Mouse (Mus musculus) E14TG2a.4 (cell line): ENCODE measurements around the gene Dusp9.
A peak's percentile ranks its signal among the peaks of the same experiment; 100 is the strongest.

Experiments used
- H3K27me3 ChIP-seq: 2 replicates; pipeline ENCODE4 v1.6.1; 2014; ENCODE audit warnings: low read length, control low read depth; ENCODE audit not compliant: insufficient read depth
- H3K36me3 ChIP-seq: 2 replicates; pipeline ENCODE4 v1.6.1; 2014; ENCODE audit warnings: low read length, control low read depth; ENCODE audit not compliant: insufficient read depth
- H3K4me1 ChIP-seq: replicated peaks from 2 replicates; pipeline ENCODE4 v1.6.1; 2014; ENCODE audit warnings: low read depth, low read length, control low read depth
- H3K4me3 ChIP-seq: replicated peaks from 2 replicates; pipeline ENCODE4 v1.5.1; 2014; ENCODE audit warnings: mild to moderate bottlenecking, low read length
- H3K9me3 ChIP-seq: 2 replicates; pipeline ENCODE4 v1.6.1; 2014; ENCODE audit warnings: low read length, control low read depth
- CTCF ChIP-seq: conservative IDR thresholded peaks from 2 replicates; pipeline ENCODE4 v1.5.1; 2014; ENCODE audit warnings: low read length
- NANOG ChIP-seq: IDR thresholded peaks from 2 replicates; pipeline ENCODE4 v1.6.1; 2014; ENCODE audit warnings: borderline replicate concordance, low read length, mixed read lengths
- POU5F1 ChIP-seq: IDR thresholded peaks from 2 replicates; pipeline ENCODE4 v1.6.1; 2014; ENCODE audit warnings: low read length, borderline replicate concordance

Dusp9 gene

GRCm38 (mm10) chrX:73673619-73673967 lies 34.4 kb downstream of the Dusp9 start:
- Histone ChIP-seq H3K4me3 (peak overlapping the region; percentile 79), H3K4me1 (peaks cover 61% of the 10 kb centered on the region), H3K27me3 (no peaks in the 10 kb centered on the region), H3K9me3 (no peaks in the 10 kb centered on the region), H3K36me3 (peaks cover 43% of the 10 kb centered on the region)
- no peak for TF ChIP-seq POU5F1
- TF ChIP-seq NANOG, result no peak
- no peak for TF ChIP-seq CTCF

GRCm38 (mm10) chrX:73673968-73674661 lies 34.9 kb downstream of the Dusp9 start:
- Histone ChIP-seq H3K4me1 (peaks cover 62% of the 10 kb centered on the region), H3K36me3 (peaks cover 48% of the 10 kb centered on the region), H3K27me3 (no peaks in the 10 kb centered on the region), H3K9me3 (no peaks in the 10 kb centered on the region), H3K4me3 (peak overlapping the region; percentile 79)
- no peak for TF ChIP-seq CTCF
- TF ChIP-seq POU5F1, result no peak
- TF ChIP-seq NANOG, result no peak

GRCm38 (mm10) chrX:73675231-73675630 lies 36.0 kb downstream of the Dusp9 start:
- Histone ChIP-seq H3K4me3 (peak overlapping the region; percentile 79; the same call in 1 of the 2 replicates), H3K27me3 (no peaks in the 10 kb centered on the region), H3K36me3 (peaks cover 59% of the 10 kb centered on the region), H3K4me1 (peaks cover 62% of the 10 kb centered on the region), H3K9me3 (no peaks in the 10 kb centered on the region)
- TF ChIP-seq CTCF (no peak), NANOG (no peak), POU5F1 (no peak)

GRCm38 (mm10) chrX:73676668-73677067 lies 37.4 kb downstream of the Dusp9 start:
- H3K27me3 ChIP-seq, result no peaks in the 10 kb centered on the region
- H3K4me3 ChIP-seq, result no peak overlapping the region
- peaks cover 73% of the 10 kb centered on the region for H3K36me3 ChIP-seq
- no peaks in the 10 kb centered on the region for H3K9me3 ChIP-seq
- no peak for TF ChIP-seq POU5F1
- TF ChIP-seq CTCF, result no peak
- no peak for TF ChIP-seq NANOG
- peaks cover 62% of the 10 kb centered on the region for H3K4me1 ChIP-seq

- no peak overlapping the region for H3K4me3 ChIP-seq
- H3K27me3 ChIP-seq, result no peaks in the 10 kb centered on the region
- peaks cover 94% of the 10 kb centered on the region for H3K4me1 ChIP-seq
- H3K36me3 ChIP-seq, result peaks cover 98% of the 10 kb centered on the region
- no peaks in the 10 kb centered on the region for H3K9me3 ChIP-seq
- TF ChIP-seq CTCF (no peak), POU5F1 (no peak), NANOG (no peak)
Observed at GRCm38 (mm10) chrX:73684156-73684555, 44.9 kb downstream of the Dusp9 start.

GRCm38 (mm10) chrX:73684978-73685377 lies 45.8 kb downstream of the Dusp9 start:
- peaks cover 98% of the 10 kb centered on the region for H3K36me3 ChIP-seq
- TF ChIP-seq NANOG, result no peak
- no peak for TF ChIP-seq POU5F1
- no peak for TF ChIP-seq CTCF
- H3K9me3 ChIP-seq, result no peaks in the 10 kb centered on the region
- H3K4me3 ChIP-seq, result no peak overlapping the region
- H3K27me3 ChIP-seq, result no peaks in the 10 kb centered on the region
- H3K4me1 ChIP-seq, result peaks cover 91% of the 10 kb centered on the region

GRCm38 (mm10) chrX:73685629-73686028 lies 46.4 kb downstream of the Dusp9 start:
- Histone ChIP-seq H3K27me3 (no peaks in the 10 kb centered on the region), H3K4me1 (peaks cover 89% of the 10 kb centered on the region), H3K36me3 (peaks cover 98% of the 10 kb centered on the region), H3K4me3 (no peak overlapping the region), H3K9me3 (no peaks in the 10 kb centered on the region)
- TF ChIP-seq CTCF (no peak), NANOG (no peak), POU5F1 (no peak)

- no peaks in the 10 kb centered on the region for H3K27me3 ChIP-seq
- H3K4me1 ChIP-seq, result peaks cover 52% of the 10 kb centered on the region
- no peak overlapping the region for H3K4me3 ChIP-seq
- H3K36me3 ChIP-seq, result peaks cover 97% of the 10 kb centered on the region
- TF ChIP-seq CTCF, result peak; percentile 49
- TF ChIP-seq POU5F1, result no peak
- TF ChIP-seq NANOG, result no peak
- no peaks in the 10 kb centered on the region for H3K9me3 ChIP-seq
Observed at GRCm38 (mm10) chrX:73690917-73691629, 51.9 kb downstream of the Dusp9 start.
